Mouse (Mus musculus): ENCODE measurements around the gene Elmo1. TPM values are rescaled to one million over a fixed set of nuclear protein-coding genes. Genes with fewer than 3 reads are reported as not detected.

The Elmo1 gene
- polyA plus RNA-seq, 1 experiment, result 0.68 TPM

- Histone ChIP-seq H3K4me1 (peaks cover 17% of the 10 kb centered on the region), H3K4me3 (replicated peaks) (no peak overlapping the region), H3K36me3 (replicated peaks; ENCODE audit: low read length) (no peaks in the 10 kb centered on the region), H3K9me3 (no peaks in the 10 kb centered on the region), H3K27me3 (replicated peaks) (no peaks in the 10 kb centered on the region)
- TF ChIP-seq FLI1 (IDR thresholded peaks at IDR 0.05; ENCODE audit: low read length) (no peak), GATA1 (IDR thresholded peaks at IDR 0.05; ENCODE audit: borderline replicate concordance, low read length) (no peak)
These were observed 447.1 kb downstream of the Elmo1 start for GRCm38 (mm10) chr13:20537487-20537886.

GRCm38 (mm10) chr13:20538216-20539070 lies 448.0 kb downstream of the Elmo1 start:
- Histone ChIP-seq H3K27me3 (replicated peaks) (no peaks in the 10 kb centered on the region), H3K36me3 (replicated peaks; ENCODE audit: low read length) (no peaks in the 10 kb centered on the region), H3K9me3 (no peaks in the 10 kb centered on the region), H3K4me1 (peaks cover 17% of the 10 kb centered on the region), H3K4me3 (replicated peaks) (no peak overlapping the region)
- TF ChIP-seq FLI1 (IDR thresholded peaks at IDR 0.05; ENCODE audit: low read length) (no peak), GATA1 (IDR thresholded peaks at IDR 0.05; ENCODE audit: borderline replicate concordance, low read length) (no peak)

GRCm38 (mm10) chr13:20539631-20540030 lies 449.2 kb downstream of the Elmo1 start:
- Histone ChIP-seq H3K9me3 (no peaks in the 10 kb centered on the region), H3K4me3 (replicated peaks) (no peak overlapping the region), H3K27me3 (replicated peaks) (no peaks in the 10 kb centered on the region), H3K36me3 (replicated peaks; ENCODE audit: low read length) (no peaks in the 10 kb centered on the region), H3K4me1 (peaks cover 19% of the 10 kb centered on the region)
- no peak for TF ChIP-seq FLI1 (IDR thresholded peaks at IDR 0.05; ENCODE audit: low read length)
- no peak for TF ChIP-seq GATA1 (IDR thresholded peaks at IDR 0.05; ENCODE audit: borderline replicate concordance, low read length)

GRCm38 (mm10) chr13:20546568-20547204 lies 456.3 kb downstream of the Elmo1 start:
- Histone ChIP-seq H3K4me3 (replicated peaks) (no peak overlapping the region), H3K27me3 (replicated peaks) (no peaks in the 10 kb centered on the region), H3K36me3 (replicated peaks; ENCODE audit: low read length) (no peaks in the 10 kb centered on the region), H3K9me3 (no peaks in the 10 kb centered on the region), H3K4me1 (peaks cover 18% of the 10 kb centered on the region)
- TF ChIP-seq GATA1 (IDR thresholded peaks at IDR 0.05; ENCODE audit: borderline replicate concordance, low read length), result no peak
- TF ChIP-seq FLI1 (IDR thresholded peaks at IDR 0.05; ENCODE audit: low read length), result no peak

- no peaks in the 10 kb centered on the region for H3K27me3 ChIP-seq (replicated peaks)
- H3K4me1 ChIP-seq, result peaks cover 18% of the 10 kb centered on the region
- 0 out of 2 replicates have a peak, but pooled peaks cover 4% of the 10 kb centered on the region for H3K9me3 ChIP-seq
- no peak for TF ChIP-seq FLI1 (IDR thresholded peaks at IDR 0.05; ENCODE audit: low read length)
- TF ChIP-seq GATA1 (IDR thresholded peaks at IDR 0.05; ENCODE audit: borderline replicate concordance, low read length), result no peak
- H3K4me3 ChIP-seq (replicated peaks), result no peak overlapping the region
- H3K36me3 ChIP-seq (replicated peaks; ENCODE audit: low read length), result no peaks in the 10 kb centered on the region
These were observed 459.6 kb downstream of the Elmo1 start for GRCm38 (mm10) chr13:20549983-20550382.

- peaks cover 16% of the 10 kb centered on the region for H3K4me1 ChIP-seq
- no peaks in the 10 kb centered on the region for H3K36me3 ChIP-seq (replicated peaks; ENCODE audit: low read length)
- H3K9me3 ChIP-seq, result peaks cover 9% of the 10 kb centered on the region
- no peak overlapping the region for H3K4me3 ChIP-seq (replicated peaks)
- no peaks in the 10 kb centered on the region for H3K27me3 ChIP-seq (replicated peaks)
- TF ChIP-seq GATA1 (IDR thresholded peaks at IDR 0.05; ENCODE audit: borderline replicate concordance, low read length) (no peak), FLI1 (IDR thresholded peaks at IDR 0.05; ENCODE audit: low read length) (no peak)
These were observed 461.2 kb downstream of the Elmo1 start for GRCm38 (mm10) chr13:20551559-20551958.

GRCm38 (mm10) chr13:20555853-20556452 lies 465.6 kb downstream of the Elmo1 start:
- no peaks in the 10 kb centered on the region for H3K36me3 ChIP-seq (replicated peaks; ENCODE audit: low read length)
- TF ChIP-seq FLI1 (IDR thresholded peaks at IDR 0.05; ENCODE audit: low read length), result no peak
- TF ChIP-seq GATA1 (IDR thresholded peaks at IDR 0.05; ENCODE audit: borderline replicate concordance, low read length), result no peak
- H3K9me3 ChIP-seq, result peaks cover 12% of the 10 kb centered on the region
- peaks cover 4% of the 10 kb centered on the region; the same call in 1 of the 2 replicates for H3K4me1 ChIP-seq
- no peaks in the 10 kb centered on the region for H3K27me3 ChIP-seq (replicated peaks)
- H3K4me3 ChIP-seq (replicated peaks), result no peak overlapping the region

- H3K36me3 ChIP-seq (replicated peaks; ENCODE audit: low read length), result no peaks in the 10 kb centered on the region
- no peaks in the 10 kb centered on the region for H3K27me3 ChIP-seq (replicated peaks)
- H3K4me1 ChIP-seq, result peaks cover 4% of the 10 kb centered on the region; the same call in 1 of the 2 replicates
- H3K4me3 ChIP-seq (replicated peaks), result no peak overlapping the region
- TF ChIP-seq FLI1 (IDR thresholded peaks at IDR 0.05; ENCODE audit: low read length) (no peak), GATA1 (IDR thresholded peaks at IDR 0.05; ENCODE audit: borderline replicate concordance, low read length) (no peak)
- peaks cover 12% of the 10 kb centered on the region for H3K9me3 ChIP-seq
These were observed 466.3 kb downstream of the Elmo1 start for GRCm38 (mm10) chr13:20556739-20557138.

GRCm38 (mm10) chr13:20557156-20557555 lies 466.8 kb downstream of the Elmo1 start:
- no peaks in the 10 kb centered on the region for H3K36me3 ChIP-seq (replicated peaks; ENCODE audit: low read length)

More at GRCm38 (mm10) chr13:20557156-20557555, 466.8 kb downstream of the Elmo1 start:
- Histone ChIP-seq H3K9me3 (peaks cover 12% of the 10 kb centered on the region), H3K4me1 (peaks cover 4% of the 10 kb centered on the region; the same call in 1 of the 2 replicates), H3K27me3 (replicated peaks) (no peaks in the 10 kb centered on the region), H3K4me3 (replicated peaks) (no peak overlapping the region)
- TF ChIP-seq GATA1 (IDR thresholded peaks at IDR 0.05; ENCODE audit: borderline replicate concordance, low read length) (no peak), FLI1 (IDR thresholded peaks at IDR 0.05; ENCODE audit: low read length) (no peak)

Measured in megakaryocyte, embryonic 14.5 days (primary cell).